ENCODE assay signal across 8 mouse cellular contexts in the genomic region with DNA sequence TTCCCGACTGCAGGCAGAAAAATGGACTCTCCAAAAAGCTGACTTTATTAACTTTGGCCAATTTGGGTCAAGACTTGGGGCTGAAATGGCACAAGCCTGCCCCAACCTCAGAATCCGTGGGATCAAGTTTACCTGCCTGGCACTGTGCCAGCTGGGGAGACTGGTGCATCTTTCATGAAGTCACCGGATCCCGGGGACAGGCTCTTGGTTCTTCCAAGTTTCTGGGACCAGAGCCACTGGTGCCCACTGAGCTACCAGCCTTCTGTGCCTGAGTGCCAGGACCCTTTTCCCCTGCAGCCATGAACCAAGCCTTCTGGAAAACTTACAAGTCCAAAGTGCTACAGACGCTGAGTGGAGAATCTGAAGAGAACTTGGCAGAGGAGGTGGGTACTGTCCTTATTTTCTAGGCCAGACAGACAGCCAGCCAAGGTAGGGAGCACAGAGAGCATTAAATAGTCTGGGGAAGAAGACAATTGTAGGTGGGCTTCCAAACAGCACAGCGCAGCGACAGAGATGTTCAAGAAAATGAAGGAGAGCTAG. TPM values are rescaled to one million over a fixed set of nuclear protein-coding genes. Genes with fewer than 3 reads are reported as not detected.
DNase-seq lines count a peak whose midpoint lies in the region; ATAC-seq and TF ChIP-seq lines count a peak whose summit lies in the region.

Gm30191 (plus strand) TSS at position 217 of the 540 bp plus-strand sequence.

- H3K4me2 ChIP-seq in heart, postnatal 0 days (ENCODE audit: low read depth, low read length): peak within 1 kb of the TSS; percentile 99
- H3K4me2 ChIP-seq in hindbrain, embryonic 12.5 days (replicated peaks): peak within 1 kb of the TSS; percentile 96
- peak within 1 kb of the TSS; percentile 96 for H3K4me2 ChIP-seq in midbrain, embryonic 11.5 days

- 85% methylated on average over 7 of the region's 7 CpGs for WGBS in heart, postnatal 0 days
- 70% methylated on average over 7 of the region's 7 CpGs for WGBS in hindbrain, embryonic 12.5 days
- 69% methylated on average over 7 of the region's 7 CpGs for WGBS in midbrain, embryonic 11.5 days

- H3K36me3 ChIP-seq in heart, postnatal 0 days (replicated peaks; ENCODE audit: control insufficient read depth, insufficient read depth, low read length): no peaks in the 10 kb centered on the region
- H3K36me3 ChIP-seq in hindbrain, embryonic 12.5 days: no peaks in the 10 kb centered on the region
- no peaks in the 10 kb centered on the region for H3K36me3 ChIP-seq in midbrain, embryonic 11.5 days (ENCODE audit: control insufficient read depth, insufficient read depth, low read length)

- intact Hi-C loops in heart, postnatal 14 days (cut with DNase I): loop anchor here (2.0 kb wide), 1 partner anchor 60 kb away; the partner anchor contains the start of gene Cep85

- peak; percentile 4 for DNase-seq in heart, postnatal 0 days (ENCODE audit: low spot score)
- no peak for DNase-seq in heart, postnatal 14 days
- DNase-seq in midbrain, embryonic 11.5 days (ENCODE audit: low spot score, missing footprints): no peak
- no peak for DNase-seq in thymus, postnatal 36 days
- DNase-seq in adrenal gland, adult 2 months: no peak
- DNase-seq in gastrocnemius, postnatal 25 days: no peak

- peaks cover 22% of the 10 kb centered on the region for H3K4me1 ChIP-seq in heart, postnatal 0 days (ENCODE audit: control insufficient read depth, insufficient read depth)
- H3K4me1 ChIP-seq in cortical plate, adult 2 months (ENCODE audit: control insufficient read depth, insufficient read depth, low read length): 0 out of 2 replicates have a peak, but pooled peaks cover 1% of the 10 kb centered on the region
- H3K4me1 ChIP-seq in hindbrain, embryonic 12.5 days: peaks cover 41% of the 10 kb centered on the region
- H3K4me1 ChIP-seq in midbrain, embryonic 11.5 days (ENCODE audit: control insufficient read depth, insufficient read depth, low read length): peaks cover 34% of the 10 kb centered on the region

- TF ChIP-seq EP300 in heart, postnatal 0 days (IDR thresholded peaks at IDR 0.05; ENCODE audit: low read depth): no peak

- peak within 1 kb of the TSS; percentile 79 for H3K4me3 ChIP-seq in heart, postnatal 0 days (ENCODE audit: low read depth, low read length)
- peak within 1 kb of the TSS; percentile 68; the same call in 1 of the 2 replicates for H3K4me3 ChIP-seq in cortical plate, adult 2 months (ENCODE audit: insufficient read depth, low read length)
- peak within 1 kb of the TSS; percentile 87 for H3K4me3 ChIP-seq in hindbrain, embryonic 12.5 days
- peak within 1 kb of the TSS; percentile 89 for H3K4me3 ChIP-seq in midbrain, embryonic 11.5 days (ENCODE audit: low read depth, low read length)

- no peak for TF ChIP-seq POLR2A in cortical plate, adult 2 months (IDR thresholded peaks at IDR 0.05; ENCODE audit: extremely low read depth, insufficient read depth, low read length)

- peaks cover 26% of the 10 kb centered on the region for H3K27me3 ChIP-seq in heart, postnatal 0 days (ENCODE audit: control insufficient read depth, insufficient read depth, low read length)
- peaks cover 58% of the 10 kb centered on the region for H3K27me3 ChIP-seq in hindbrain, embryonic 12.5 days
- peaks cover 32% of the 10 kb centered on the region for H3K27me3 ChIP-seq in midbrain, embryonic 11.5 days (ENCODE audit: control insufficient read depth, insufficient read depth, low read length)

- no peak within 1 kb of the TSS for H3K9ac ChIP-seq in heart, postnatal 0 days (replicated peaks; ENCODE audit: low read depth, low read length)
- H3K9ac ChIP-seq in hindbrain, embryonic 12.5 days: peak within 1 kb of the TSS; percentile 83; the same call in 1 of the 2 replicates
- peak within 1 kb of the TSS; percentile 39; the same call in 1 of the 2 replicates for H3K9ac ChIP-seq in midbrain, embryonic 11.5 days (ENCODE audit: low read length)

- H3K9me3 ChIP-seq in heart, postnatal 0 days (replicated peaks; ENCODE audit: control insufficient read depth, low read length): no peaks in the 10 kb centered on the region
- no peaks in the 10 kb centered on the region for H3K9me3 ChIP-seq in hindbrain, embryonic 12.5 days (replicated peaks)
- no peaks in the 10 kb centered on the region for H3K9me3 ChIP-seq in midbrain, embryonic 11.5 days (ENCODE audit: control insufficient read depth, low read length)

- TF ChIP-seq CTCF in heart, postnatal 0 days (IDR thresholded peaks at IDR 0.05; ENCODE audit: low read depth): no peak
- TF ChIP-seq CTCF in cortical plate, adult 2 months (IDR thresholded peaks at IDR 0.05; ENCODE audit: extremely low read depth, insufficient read depth, low read length): no peak

- ATAC-seq in heart, postnatal 0 days (ENCODE audit: insufficient read depth, low read depth): no peak
- no peak for ATAC-seq in hindbrain, embryonic 12.5 days (ENCODE audit: low FRiP score)
- ATAC-seq in midbrain, embryonic 11.5 days (ENCODE audit: low FRiP score): no peak

- H3K27ac ChIP-seq in heart, postnatal 0 days (ENCODE audit: low read depth): no peak within 1 kb of the TSS
- no peak within 1 kb of the TSS for H3K27ac ChIP-seq in cortical plate, adult 2 months (ENCODE audit: insufficient read depth, low read length)
- H3K27ac ChIP-seq in hindbrain, embryonic 12.5 days: no peak within 1 kb of the TSS
- H3K27ac ChIP-seq in midbrain, embryonic 11.5 days (ENCODE audit: low read depth, low read length): no peak within 1 kb of the TSS

RNA-seq across cellular contexts. Expression of gene Gm30191, which starts in this region (rescaled TPM):
- total RNA-seq in heart, postnatal 0 days (2014; rRNA removed; ENCODE audit: low replicate concordance): not detected in 2 replicates
- not detected in 2 replicates for polyA plus RNA-seq in heart, postnatal 0 days (2015; fragmentation: Nextera tagmentation; extraction: Ambion mirVana)
- not detected for total RNA-seq in heart, postnatal 14 days (2021)
- polyA plus RNA-seq in cortical plate, adult 2 months (2012; rRNA removed): not detected in 2 replicates
- 0.35 and 0.39 TPM in 2 replicates for polyA plus RNA-seq in hindbrain, embryonic 12.5 days (2016; fragmentation: Nextera tagmentation; extraction: Ambion mirVana)
- polyA plus RNA-seq in midbrain, embryonic 11.5 days (2014; fragmentation: Nextera tagmentation; extraction: Ambion mirVana): 0.22 TPM in 1 of 2 replicates, not detected in the other
- not detected for total RNA-seq in adrenal gland, adult 2 months (2021)
- not detected in 2 replicates for polyA plus RNA-seq in adrenal gland, adult 2 months (2012; rRNA removed)
- not detected for total RNA-seq in gastrocnemius, postnatal 25 days (2021)

Comparison
In these comparisons a context has a peak if more than half of its experiments do, and no peak if none do; other contexts are left out.
1. Peak in DNase-seq, H3K4me3 ChIP-seq and H3K4me2 ChIP-seq in heart, postnatal 0 days; RNA of the gene not detected or under 1 TPM.